Mouse (Mus musculus): Measurements from ENCODE around the gene Trmt61a. TPM values are rescaled to one million over a fixed set of nuclear protein-coding genes. Genes with fewer than 3 reads are reported as not detected.

Trmt61a gene
- polyA plus RNA-seq, 1 experiment from 2014 or later, result 4.5 TPM

DNA sequence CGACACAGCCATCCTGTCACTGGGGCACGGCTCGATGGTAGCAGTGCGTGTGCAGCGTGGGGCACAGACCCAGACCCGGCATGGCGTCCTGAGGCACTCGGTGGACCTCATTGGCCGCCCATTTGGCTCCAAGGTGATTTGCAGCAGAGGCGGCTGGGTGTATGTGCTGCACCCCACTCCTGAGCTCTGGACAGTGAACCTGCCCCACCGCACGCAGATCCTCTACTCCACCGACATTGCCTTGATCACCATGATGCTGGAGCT is 697 bp downstream of the Trmt61a start:
- Histone ChIP-seq H3K36me3 (ENCODE audit: control insufficient read depth, insufficient read depth, low read length) (no peaks in the 10 kb centered on the region), H3K27me3 (ENCODE audit: control insufficient read depth, insufficient read depth, low read length) (no peaks in the 10 kb centered on the region), H3K4me3 (ENCODE audit: low read depth, low read length) (peak overlapping the region; percentile 90), H3K9me3 (ENCODE audit: control insufficient read depth, low read length) (no peaks in the 10 kb centered on the region), H3K4me1 (replicated peaks; ENCODE audit: control insufficient read depth, insufficient read depth, low read length) (peaks cover 9% of the 10 kb centered on the region; the same call in 1 of the 2 replicates), H3K4me2 (replicated peaks; ENCODE audit: low read depth, low read length) (peak overlapping the region; percentile 84), H3K9ac (ENCODE audit: low read depth, low read length) (peak overlapping the region; percentile 72), H3K27ac (ENCODE audit: low read depth, low read length) (no peak overlapping the region)
- DNase-seq (ENCODE audit: low spot score), result no peak
- WGBS, result 10% methylated on average over 13 of the region's 13 CpGs
- no peak for ATAC-seq (ENCODE audit: low FRiP score)

DNA sequence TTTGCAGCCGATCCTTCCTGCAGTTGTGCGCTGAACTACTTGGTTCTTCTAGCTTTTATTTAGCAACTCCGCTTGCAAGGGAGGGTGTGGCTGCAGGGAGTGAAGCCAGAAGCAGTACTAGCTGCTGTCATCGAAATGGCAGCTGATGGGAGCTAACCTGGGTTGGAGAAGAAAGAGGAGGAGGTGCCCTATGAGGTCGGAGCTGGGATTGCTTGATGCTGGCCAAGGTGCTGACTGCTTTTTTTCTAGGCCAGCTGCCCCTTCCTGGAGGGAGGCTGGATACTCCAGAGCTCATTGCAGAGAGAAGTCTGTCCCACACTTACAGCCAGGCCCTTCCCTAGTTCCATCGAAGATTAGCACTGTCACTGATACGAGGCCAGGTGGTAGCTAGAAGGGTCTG is 1.1 kb downstream of the Trmt61a start:
- peak overlapping the region; percentile 72 for H3K9ac ChIP-seq (ENCODE audit: low read depth, low read length)
- peak overlapping the region; percentile 84 for H3K4me2 ChIP-seq (replicated peaks; ENCODE audit: low read depth, low read length)
- DNase-seq (ENCODE audit: low spot score), result no peak
- H3K27me3 ChIP-seq (ENCODE audit: control insufficient read depth, insufficient read depth, low read length), result no peaks in the 10 kb centered on the region
- H3K9me3 ChIP-seq (ENCODE audit: control insufficient read depth, low read length), result no peaks in the 10 kb centered on the region
- no peak overlapping the region for H3K27ac ChIP-seq (ENCODE audit: low read depth, low read length)
- ATAC-seq (ENCODE audit: low FRiP score), result no peak
- 53% methylated on average over 7 of the region's 7 CpGs for WGBS
- peak overlapping the region; percentile 90 for H3K4me3 ChIP-seq (ENCODE audit: low read depth, low read length)
- no peaks in the 10 kb centered on the region for H3K36me3 ChIP-seq (ENCODE audit: control insufficient read depth, insufficient read depth, low read length)
- H3K4me1 ChIP-seq (replicated peaks; ENCODE audit: control insufficient read depth, insufficient read depth, low read length), result peaks cover 9% of the 10 kb centered on the region; the same call in 1 of the 2 replicates

- Histone ChIP-seq H3K36me3 (ENCODE audit: control insufficient read depth, insufficient read depth, low read length) (no peaks in the 10 kb centered on the region), H3K9ac (ENCODE audit: low read depth, low read length) (no peak overlapping the region), H3K4me1 (replicated peaks; ENCODE audit: control insufficient read depth, insufficient read depth, low read length) (peaks cover 9% of the 10 kb centered on the region; the same call in 1 of the 2 replicates), H3K4me2 (replicated peaks; ENCODE audit: low read depth, low read length) (no peak overlapping the region), H3K27ac (ENCODE audit: low read depth, low read length) (no peak overlapping the region), H3K4me3 (ENCODE audit: low read depth, low read length) (no peak overlapping the region), H3K9me3 (ENCODE audit: control insufficient read depth, low read length) (no peaks in the 10 kb centered on the region), H3K27me3 (ENCODE audit: control insufficient read depth, insufficient read depth, low read length) (no peaks in the 10 kb centered on the region)
- WGBS, result 95% methylated on average over 13 of the region's 13 CpGs
- ATAC-seq (ENCODE audit: low FRiP score) (no peak), DNase-seq (ENCODE audit: low spot score) (no peak)
Observed at GRCm38 (mm10) chr12:111680661-111681060, 2.8 kb downstream of the Trmt61a start.

GRCm38 (mm10) chr12:111681305-111681704 is 3.4 kb downstream of the Trmt61a start:
- Histone ChIP-seq H3K27me3 (ENCODE audit: control insufficient read depth, insufficient read depth, low read length) (no peaks in the 10 kb centered on the region), H3K9ac (ENCODE audit: low read depth, low read length) (no peak overlapping the region), H3K27ac (ENCODE audit: low read depth, low read length) (no peak overlapping the region), H3K36me3 (ENCODE audit: control insufficient read depth, insufficient read depth, low read length) (no peaks in the 10 kb centered on the region), H3K9me3 (ENCODE audit: control insufficient read depth, low read length) (no peaks in the 10 kb centered on the region), H3K4me3 (ENCODE audit: low read depth, low read length) (no peak overlapping the region), H3K4me1 (replicated peaks; ENCODE audit: control insufficient read depth, insufficient read depth, low read length) (peaks cover 9% of the 10 kb centered on the region; the same call in 1 of the 2 replicates), H3K4me2 (replicated peaks; ENCODE audit: low read depth, low read length) (no peak overlapping the region)
- WGBS, result 80% methylated on average over 8 of the region's 8 CpGs
- DNase-seq (ENCODE audit: low spot score) (no peak), ATAC-seq (ENCODE audit: low FRiP score) (no peak)

DNA sequence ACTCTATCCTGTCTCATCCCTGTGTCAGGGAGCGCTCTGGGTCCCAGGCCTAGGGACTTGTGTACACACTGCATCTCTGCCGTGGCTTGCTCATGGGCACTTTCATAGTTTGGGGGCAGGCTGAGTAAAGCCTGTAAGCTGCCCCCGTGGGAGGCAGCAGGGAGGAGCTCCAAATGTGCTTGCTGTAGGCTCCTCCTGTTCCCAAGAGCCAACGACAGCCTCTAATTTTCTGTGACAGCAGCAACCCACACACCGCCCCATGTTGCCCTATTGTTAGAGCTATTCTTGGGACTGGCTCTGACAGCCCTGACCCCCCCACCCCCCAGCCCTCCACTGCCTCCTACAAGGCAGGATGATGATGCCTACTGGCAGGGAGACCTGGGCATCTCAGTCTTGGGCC is 4.1 kb downstream of the Trmt61a start:
- peaks cover 8% of the 10 kb centered on the region; the same call in 1 of the 2 replicates for H3K4me1 ChIP-seq (replicated peaks; ENCODE audit: control insufficient read depth, insufficient read depth, low read length)
- H3K9ac ChIP-seq (ENCODE audit: low read depth, low read length), result no peak overlapping the region
- H3K4me3 ChIP-seq (ENCODE audit: low read depth, low read length), result no peak overlapping the region
- H3K27me3 ChIP-seq (ENCODE audit: control insufficient read depth, insufficient read depth, low read length), result no peaks in the 10 kb centered on the region
- H3K4me2 ChIP-seq (replicated peaks; ENCODE audit: low read depth, low read length), result no peak overlapping the region
- no peaks in the 10 kb centered on the region for H3K36me3 ChIP-seq (ENCODE audit: control insufficient read depth, insufficient read depth, low read length)
- no peaks in the 10 kb centered on the region for H3K9me3 ChIP-seq (ENCODE audit: control insufficient read depth, low read length)
- DNase-seq (ENCODE audit: low spot score) (no peak), ATAC-seq (ENCODE audit: low FRiP score) (no peak)
- WGBS, result 76% methylated on average over 5 of the region's 5 CpGs
- 0 out of 2 replicates have a peak overlapping the region, but pooled peaks have one; percentile 9 for H3K27ac ChIP-seq (ENCODE audit: low read depth, low read length)

DNA sequence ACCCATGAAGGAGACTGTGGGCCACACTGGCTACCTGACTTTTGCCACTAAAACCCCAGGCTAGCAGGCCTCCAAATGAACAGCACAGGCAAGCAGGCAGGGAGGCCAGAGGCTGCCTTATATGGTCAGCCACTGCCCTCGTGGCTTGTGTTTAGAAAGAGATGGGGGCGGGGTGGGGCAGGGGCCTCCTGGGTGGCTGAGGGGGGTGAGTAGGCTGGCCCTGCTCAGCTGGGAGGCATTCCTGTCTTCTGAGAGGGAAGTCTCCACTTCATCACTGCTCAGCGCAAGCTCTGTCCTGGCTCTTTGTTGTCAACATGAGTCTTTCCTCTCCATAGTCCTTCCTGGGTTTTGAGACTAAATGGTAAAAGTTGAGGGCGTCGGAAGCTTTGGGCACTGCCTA is 4.9 kb downstream of the Trmt61a start:
- Histone ChIP-seq H3K27me3 (ENCODE audit: control insufficient read depth, insufficient read depth, low read length) (no peaks in the 10 kb centered on the region), H3K4me3 (ENCODE audit: low read depth, low read length) (no peak overlapping the region), H3K9me3 (ENCODE audit: control insufficient read depth, low read length) (no peaks in the 10 kb centered on the region), H3K36me3 (ENCODE audit: control insufficient read depth, insufficient read depth, low read length) (no peaks in the 10 kb centered on the region), H3K4me2 (replicated peaks; ENCODE audit: low read depth, low read length) (no peak overlapping the region), H3K27ac (ENCODE audit: low read depth, low read length) (no peak overlapping the region), H3K4me1 (replicated peaks; ENCODE audit: control insufficient read depth, insufficient read depth, low read length) (peaks cover 12% of the 10 kb centered on the region; the same call in 1 of the 2 replicates), H3K9ac (ENCODE audit: low read depth, low read length) (no peak overlapping the region)
- WGBS, result 61% methylated on average over 5 of the region's 5 CpGs
- DNase-seq (ENCODE audit: low spot score), result no peak
- ATAC-seq (ENCODE audit: low FRiP score), result no peak

GRCm38 (mm10) chr12:111686390-111686789 is 8.5 kb downstream of the Trmt61a start:
- no peak for DNase-seq (ENCODE audit: low spot score)
- Histone ChIP-seq H3K27me3 (ENCODE audit: control insufficient read depth, insufficient read depth, low read length) (no peaks in the 10 kb centered on the region), H3K4me2 (replicated peaks; ENCODE audit: low read depth, low read length) (no peak overlapping the region), H3K36me3 (ENCODE audit: control insufficient read depth, insufficient read depth, low read length) (no peaks in the 10 kb centered on the region), H3K9me3 (ENCODE audit: control insufficient read depth, low read length) (no peaks in the 10 kb centered on the region), H3K4me1 (replicated peaks; ENCODE audit: control insufficient read depth, insufficient read depth, low read length) (peaks cover 18% of the 10 kb centered on the region), H3K27ac (ENCODE audit: low read depth, low read length) (no peak overlapping the region), H3K9ac (ENCODE audit: low read depth, low read length) (no peak overlapping the region), H3K4me3 (ENCODE audit: low read depth, low read length) (no peak overlapping the region)
- 88% methylated on average over 4 of the region's 4 CpGs for WGBS
- ATAC-seq (ENCODE audit: low FRiP score), result no peak

GRCm38 (mm10) chr12:111687350-111688068 is 9.6 kb downstream of the Trmt61a start:
- H3K9ac ChIP-seq (ENCODE audit: low read depth, low read length), result peak overlapping the region; percentile 40
- no peaks in the 10 kb centered on the region for H3K27me3 ChIP-seq (ENCODE audit: control insufficient read depth, insufficient read depth, low read length)
- peaks cover 23% of the 10 kb centered on the region for H3K4me1 ChIP-seq (replicated peaks; ENCODE audit: control insufficient read depth, insufficient read depth, low read length)
- 28% methylated on average over 14 of the region's 14 CpGs for WGBS
- ATAC-seq (ENCODE audit: low FRiP score), result no peak
- no peak for DNase-seq (ENCODE audit: low spot score)
- H3K9me3 ChIP-seq (ENCODE audit: control insufficient read depth, low read length), result no peaks in the 10 kb centered on the region
- H3K27ac ChIP-seq (ENCODE audit: low read depth, low read length), result peak overlapping the region; percentile 75
- no peak overlapping the region for H3K4me3 ChIP-seq (ENCODE audit: low read depth, low read length)
- H3K4me2 ChIP-seq (replicated peaks; ENCODE audit: low read depth, low read length), result no peak overlapping the region
- H3K36me3 ChIP-seq (ENCODE audit: control insufficient read depth, insufficient read depth, low read length), result no peaks in the 10 kb centered on the region

DNA sequence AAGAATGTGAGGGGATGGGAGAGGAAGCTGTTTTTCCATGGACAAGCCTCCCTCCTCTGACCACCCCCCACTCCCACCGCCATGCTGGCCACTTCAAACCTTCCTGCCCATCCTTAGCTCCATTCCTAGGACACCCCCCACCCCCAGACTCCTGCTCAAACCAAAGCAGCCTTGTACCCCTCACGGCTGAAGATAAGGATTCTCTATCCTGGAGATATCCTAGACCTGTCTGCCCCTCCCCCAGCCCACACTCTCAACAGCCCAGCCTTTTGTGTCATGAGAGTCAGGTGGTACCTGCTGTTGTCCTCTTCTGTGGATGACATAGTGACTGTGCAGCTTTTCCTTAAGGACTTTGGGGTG is 10.1 kb downstream of the Trmt61a start:
- Histone ChIP-seq H3K36me3 (ENCODE audit: control insufficient read depth, insufficient read depth, low read length) (no peaks in the 10 kb centered on the region), H3K4me2 (replicated peaks; ENCODE audit: low read depth, low read length) (no peak overlapping the region), H3K4me3 (ENCODE audit: low read depth, low read length) (no peak overlapping the region), H3K9me3 (ENCODE audit: control insufficient read depth, low read length) (no peaks in the 10 kb centered on the region), H3K27me3 (ENCODE audit: control insufficient read depth, insufficient read depth, low read length) (no peaks in the 10 kb centered on the region), H3K27ac (ENCODE audit: low read depth, low read length) (peak overlapping the region; percentile 75), H3K9ac (ENCODE audit: low read depth, low read length) (peak overlapping the region; percentile 40), H3K4me1 (replicated peaks; ENCODE audit: control insufficient read depth, insufficient read depth, low read length) (peaks cover 27% of the 10 kb centered on the region)
- DNase-seq (ENCODE audit: low spot score) (no peak), ATAC-seq (ENCODE audit: low FRiP score) (no peak)
- 18% methylated on average over 2 of the region's 2 CpGs for WGBS
